Mouse (Mus musculus) hindbrain, embryonic 13.5 days (tissue): ENCODE measurements around the gene Lmtk2. TPM values are rescaled to one million over a fixed set of nuclear protein-coding genes. Genes with fewer than 3 reads are reported as not detected.

Source experiments
- ATAC-seq: fragments of 200-750 bp; cut with Nextera tagmentation; 2 replicates; pipeline ENCODE4 v1.8.0; 2017; ENCODE audit warnings: moderate TSS enrichment; ENCODE audit not compliant: low FRiP score
- H3K27ac ChIP-seq: fragments of 300-500 bp; sonication (generic); 2 replicates; pipeline ENCODE4 v1.5.1; 2015; ENCODE audit warnings: inconsistent platforms, mild to moderate bottlenecking, moderate library complexity
- H3K27me3 ChIP-seq: fragments of 300-500 bp; sonication (generic); 2 replicates; pipeline ENCODE4 v1.6.1; 2015; ENCODE audit warnings: mild to moderate bottlenecking, inconsistent platforms
- H3K36me3 ChIP-seq: fragments of 300-500 bp; sonication (generic); 2 replicates; pipeline ENCODE4 v1.6.1; 2015; ENCODE audit warnings: mild to moderate bottlenecking, inconsistent platforms
- H3K4me1 ChIP-seq: fragments of 300-500 bp; sonication (generic); replicated peaks from 2 replicates; pipeline ENCODE4 v1.6.1; 2015; ENCODE audit warnings: inconsistent platforms
- H3K4me2 ChIP-seq: fragments of 300-500 bp; sonication (generic); 2 replicates; pipeline ENCODE4 v1.6.1; 2015; ENCODE audit warnings: inconsistent platforms, mild to moderate bottlenecking, moderate library complexity
- H3K4me3 ChIP-seq: fragments of 300-500 bp; sonication (generic); 2 replicates; pipeline ENCODE4 v1.5.1; 2015; ENCODE audit warnings: mild to moderate bottlenecking, inconsistent platforms
- H3K9ac ChIP-seq: fragments of 300-500 bp; sonication (generic); 2 replicates; pipeline ENCODE4 v1.6.1; 2015; ENCODE audit warnings: mild to moderate bottlenecking, inconsistent platforms
- H3K9me3 ChIP-seq: fragments of 300-500 bp; sonication (generic); 2 replicates; pipeline ENCODE4 v1.6.1; 2016; ENCODE audit warnings: inconsistent platforms
- WGBS: fragments of 180-500 bp; shearing (Covaris S2); methylation state at CpG from one replicate; pipeline ENCODE4 v1.1.7; 2015; 5-methylcytosine and 5-hydroxymethylcytosine counted together
- polyA plus RNA-seq: library from polyadenylated mRNA; unstranded; fragments of >200 nt; fragmentation: Nextera tagmentation; extraction: Ambion mirVana; gene quantifications from 2 replicates; pipeline ENCODE4 v1.2.1, GENCODE M21; 2015

Lmtk2 gene
- polyA plus RNA-seq, 1 experiment from 2014 or later = 7.2 TPM

DNA sequence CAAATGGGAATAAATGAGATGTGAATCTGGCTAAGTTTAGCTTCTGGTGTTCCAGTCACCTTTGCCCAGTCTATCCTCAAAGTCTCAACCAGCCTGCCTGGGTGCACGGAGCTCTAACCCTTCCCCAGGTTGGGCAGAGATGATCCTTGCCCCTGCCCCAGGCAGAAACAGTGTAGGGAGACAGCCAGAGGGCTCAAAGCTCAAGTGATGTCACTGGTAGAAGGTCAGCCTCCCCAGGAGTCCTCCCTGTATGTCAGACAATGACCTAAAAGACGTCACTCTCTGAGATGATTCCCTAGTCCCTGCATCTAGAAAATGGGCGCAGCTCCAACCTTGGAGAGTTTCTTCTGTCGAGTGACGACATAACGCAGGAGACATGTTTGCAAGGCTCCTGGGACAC is 14.5 kb upstream of the Lmtk2 start:
- Histone ChIP-seq H3K27ac (no peak overlapping the region), H3K4me2 (no peak overlapping the region), H3K36me3 (no peaks in the 10 kb centered on the region), H3K27me3 (no peaks in the 10 kb centered on the region), H3K9me3 (no peaks in the 10 kb centered on the region), H3K4me1 (0 out of 2 replicates have a peak, but pooled peaks cover 2% of the 10 kb centered on the region), H3K4me3 (no peak overlapping the region), H3K9ac (no peak overlapping the region)
- WGBS = 89% methylated on average over 6 of the region's 6 CpGs
- ATAC-seq = no peak

DNA sequence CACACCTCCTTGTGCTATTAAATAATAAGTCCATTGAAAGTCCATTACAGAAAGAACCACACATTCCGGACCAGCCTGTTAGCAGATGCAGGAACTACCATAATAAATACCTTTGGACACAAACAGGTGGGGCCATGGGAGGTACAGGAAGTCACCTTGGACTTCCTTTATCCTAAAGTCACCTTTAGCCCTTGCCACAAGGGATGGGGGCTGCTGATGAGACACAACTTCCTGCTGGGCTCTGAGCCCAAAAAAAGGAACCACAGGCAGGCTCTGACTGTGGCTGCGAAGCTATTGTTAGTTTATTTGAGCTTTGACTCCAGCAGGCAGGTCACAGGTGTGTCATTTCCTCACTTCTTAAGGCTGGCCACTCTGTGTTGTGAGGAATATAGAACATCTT is 13.7 kb upstream of the Lmtk2 start:
- Histone ChIP-seq H3K27ac (no peak overlapping the region), H3K4me1 (no peaks in the 10 kb centered on the region), H3K27me3 (no peaks in the 10 kb centered on the region), H3K9me3 (no peaks in the 10 kb centered on the region), H3K4me3 (no peak overlapping the region), H3K36me3 (no peaks in the 10 kb centered on the region), H3K9ac (no peak overlapping the region), H3K4me2 (no peak overlapping the region)
- no peak for ATAC-seq
- 71% methylated on average over 2 of the region's 2 CpGs for WGBS

DNA sequence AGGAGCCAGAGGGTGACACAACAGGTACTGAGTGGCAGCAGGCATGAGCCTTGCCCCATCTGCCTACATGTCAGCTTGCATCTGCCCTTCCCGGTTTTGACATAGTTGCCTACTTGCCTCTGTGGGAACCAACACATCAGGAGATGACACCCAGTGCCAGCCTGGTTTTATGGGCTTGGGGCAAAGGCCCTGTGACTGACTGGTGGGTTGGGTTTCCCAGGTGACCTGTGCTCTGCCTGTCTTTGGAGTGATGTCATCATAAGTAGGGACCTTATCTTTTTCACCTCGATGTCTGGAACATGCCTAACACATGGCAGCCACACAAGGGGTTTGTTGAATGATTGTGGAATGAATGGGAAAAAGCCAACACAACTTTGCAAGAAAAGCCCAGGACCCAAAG is 11.9 kb upstream of the Lmtk2 start:
- Histone ChIP-seq H3K4me1 (no peaks in the 10 kb centered on the region), H3K9me3 (no peaks in the 10 kb centered on the region), H3K4me2 (no peak overlapping the region), H3K9ac (no peak overlapping the region), H3K4me3 (no peak overlapping the region), H3K27me3 (no peaks in the 10 kb centered on the region), H3K27ac (no peak overlapping the region), H3K36me3 (no peaks in the 10 kb centered on the region)
- 84% methylated on average over 2 of the region's 2 CpGs for WGBS
- no peak for ATAC-seq

DNA sequence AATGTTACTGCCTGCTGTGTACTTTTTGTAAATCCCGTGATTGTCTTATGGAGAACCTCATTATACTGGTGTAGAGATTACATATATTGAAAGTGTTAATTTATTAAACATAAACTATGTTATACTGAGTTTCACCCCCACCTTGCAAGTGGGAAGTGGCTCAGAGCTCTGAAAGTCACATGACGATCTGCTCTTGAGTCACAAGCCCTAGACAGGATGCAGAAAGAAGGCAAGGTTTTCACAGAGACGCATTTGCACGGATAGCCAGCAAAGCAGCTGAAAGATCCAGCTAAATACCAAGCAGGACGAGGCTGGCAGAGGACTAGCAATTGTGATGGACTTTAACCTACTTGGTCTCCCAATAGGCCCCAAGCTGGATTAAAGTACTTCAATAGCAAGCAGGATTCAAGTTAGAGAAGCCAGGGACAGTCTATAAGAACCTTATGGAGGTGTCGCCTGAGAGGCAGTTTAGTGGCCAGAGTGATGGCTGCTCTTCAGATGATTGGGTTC is 4.7 kb upstream of the Lmtk2 start:
- 81% methylated on average over 6 of the region's 6 CpGs for WGBS
- no peaks in the 10 kb centered on the region for H3K9me3 ChIP-seq
- ATAC-seq = no peak
- H3K36me3 ChIP-seq = no peaks in the 10 kb centered on the region
- H3K4me1 ChIP-seq = peaks cover 3% of the 10 kb centered on the region; the same call in 1 of the 2 replicates
- H3K27ac ChIP-seq = no peak overlapping the region
- no peak overlapping the region for H3K4me3 ChIP-seq
- no peak overlapping the region for H3K9ac ChIP-seq
- H3K4me2 ChIP-seq = no peak overlapping the region
- H3K27me3 ChIP-seq = 0 out of 2 replicates have a peak, but pooled peaks cover 5% of the 10 kb centered on the region

DNA sequence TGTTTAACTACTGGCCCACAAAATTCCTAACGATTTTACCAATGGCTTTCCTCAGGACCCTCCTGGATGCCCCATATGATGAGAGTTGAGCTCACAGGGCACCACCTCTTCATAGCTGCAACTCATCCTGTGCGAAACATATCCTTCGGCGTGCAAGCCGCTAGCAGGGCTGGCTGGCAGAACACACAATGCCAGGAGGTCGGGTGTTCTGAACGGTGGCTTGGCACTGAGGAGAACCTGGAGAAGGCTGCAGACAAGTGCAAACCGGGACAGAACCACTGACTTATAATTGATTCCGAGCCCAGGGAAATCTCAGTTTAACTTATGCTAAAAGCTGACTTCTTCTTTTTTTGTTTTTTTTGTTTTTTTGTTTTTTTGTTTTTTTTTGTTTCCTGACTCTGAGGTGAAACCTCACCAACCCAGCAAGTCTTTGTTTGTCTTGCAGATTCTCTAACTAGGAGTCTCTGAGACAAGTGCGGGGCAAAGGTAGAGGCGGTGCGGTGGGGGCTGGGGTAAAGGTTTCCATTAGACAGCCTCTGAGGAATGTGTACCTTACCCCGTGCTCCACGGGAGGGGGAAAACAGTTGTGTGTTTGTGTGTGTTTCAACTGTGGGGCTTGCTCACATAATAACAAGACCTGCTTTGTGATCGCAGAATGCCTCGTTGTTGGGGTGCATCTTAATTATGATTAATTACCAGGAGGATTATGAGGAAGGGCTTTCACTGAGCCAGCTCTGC is 2.2 kb upstream of the Lmtk2 start:
- no peak overlapping the region for H3K4me3 ChIP-seq
- 0 out of 2 replicates have a peak, but pooled peaks cover 5% of the 10 kb centered on the region for H3K27me3 ChIP-seq
- WGBS = 61% methylated on average over 16 of the region's 16 CpGs
- H3K27ac ChIP-seq = no peak overlapping the region
- no peaks in the 10 kb centered on the region for H3K9me3 ChIP-seq
- H3K36me3 ChIP-seq = no peaks in the 10 kb centered on the region
- H3K4me2 ChIP-seq = no peak overlapping the region
- peaks cover 16% of the 10 kb centered on the region for H3K4me1 ChIP-seq
- H3K9ac ChIP-seq = no peak overlapping the region
- ATAC-seq = no peak

DNA sequence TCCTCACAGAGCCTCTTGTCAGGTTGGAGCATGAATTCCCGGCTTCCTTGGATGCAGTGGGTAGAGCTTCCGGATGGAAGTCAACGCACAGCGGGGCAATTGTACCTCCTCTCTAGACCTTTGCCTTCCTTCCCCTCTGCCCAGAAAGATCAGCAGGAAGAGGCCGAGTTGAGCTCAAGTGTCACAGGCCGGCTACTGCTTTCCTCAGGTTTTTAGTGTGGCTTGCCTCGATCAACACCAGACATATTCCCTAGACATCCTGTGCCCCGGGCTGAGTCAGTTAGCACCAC is 1.7 kb upstream of the Lmtk2 start:
- no peaks in the 10 kb centered on the region for H3K36me3 ChIP-seq
- H3K27me3 ChIP-seq = 0 out of 2 replicates have a peak, but pooled peaks cover 5% of the 10 kb centered on the region
- no peak overlapping the region for H3K4me2 ChIP-seq
- ATAC-seq = no peak
- no peak overlapping the region for H3K9ac ChIP-seq
- no peak overlapping the region for H3K27ac ChIP-seq
- H3K4me3 ChIP-seq = no peak overlapping the region
- 43% methylated on average over 8 of the region's 8 CpGs for WGBS
- peaks cover 21% of the 10 kb centered on the region for H3K4me1 ChIP-seq
- H3K9me3 ChIP-seq = no peaks in the 10 kb centered on the region

DNA sequence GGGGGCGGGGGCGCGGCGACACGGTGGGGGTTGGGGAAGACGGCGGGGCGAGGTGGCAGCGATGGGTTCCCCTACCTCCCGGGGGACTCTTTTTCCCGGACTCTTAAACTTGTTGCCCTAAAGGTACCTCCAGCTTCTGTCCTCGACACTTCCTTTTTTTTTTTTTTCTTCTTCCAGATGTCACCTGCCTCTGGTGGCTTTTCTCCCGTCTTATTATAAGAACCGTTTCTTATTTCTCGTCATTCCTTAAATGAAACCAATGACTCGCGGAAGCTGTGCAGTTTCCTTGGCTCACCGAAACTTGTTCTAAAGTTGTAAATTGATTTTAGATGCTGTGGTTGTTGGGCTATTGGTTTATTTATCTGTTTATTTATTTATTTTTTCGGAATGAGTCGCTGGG is 712 bp downstream of the Lmtk2 start:
- 2% methylated on average over 18 of the region's 20 CpGs for WGBS
- H3K4me3 ChIP-seq = peak overlapping the region; percentile 98
- peak overlapping the region; percentile 96 for H3K27ac ChIP-seq
- H3K27me3 ChIP-seq = 0 out of 2 replicates have a peak, but pooled peaks cover 5% of the 10 kb centered on the region
- no peak for ATAC-seq
- H3K9me3 ChIP-seq = no peaks in the 10 kb centered on the region
- peak overlapping the region; percentile 96 for H3K9ac ChIP-seq
- no peaks in the 10 kb centered on the region for H3K36me3 ChIP-seq
- peak overlapping the region; percentile 63 for H3K4me2 ChIP-seq
- peaks cover 24% of the 10 kb centered on the region for H3K4me1 ChIP-seq

DNA sequence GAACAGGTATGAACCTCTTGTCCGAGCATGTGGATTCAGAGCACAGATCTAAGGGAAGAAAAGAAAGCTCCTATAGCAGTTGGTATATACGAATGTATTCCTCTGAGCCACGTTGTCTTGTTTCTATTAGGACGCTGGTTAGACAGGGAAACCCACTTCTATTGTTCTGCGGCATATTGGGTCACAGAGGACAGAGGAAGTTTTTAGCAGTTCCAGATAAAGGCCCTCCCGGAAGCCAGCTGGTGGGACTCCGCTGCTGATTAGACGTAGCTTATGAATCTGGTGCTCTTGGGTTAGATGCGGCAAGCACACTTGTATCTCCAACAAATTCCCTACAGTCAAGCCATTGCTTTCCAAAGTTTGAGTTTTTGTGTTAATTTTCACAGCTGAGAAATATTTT is 4.8 kb downstream of the Lmtk2 start:
- WGBS = 73% methylated on average over 9 of the region's 9 CpGs
- Histone ChIP-seq H3K27me3 (no peaks in the 10 kb centered on the region), H3K4me1 (peaks cover 20% of the 10 kb centered on the region), H3K27ac (no peak overlapping the region), H3K4me3 (no peak overlapping the region), H3K4me2 (no peak overlapping the region), H3K36me3 (no peaks in the 10 kb centered on the region), H3K9ac (no peak overlapping the region), H3K9me3 (no peaks in the 10 kb centered on the region)
- no peak for ATAC-seq

DNA sequence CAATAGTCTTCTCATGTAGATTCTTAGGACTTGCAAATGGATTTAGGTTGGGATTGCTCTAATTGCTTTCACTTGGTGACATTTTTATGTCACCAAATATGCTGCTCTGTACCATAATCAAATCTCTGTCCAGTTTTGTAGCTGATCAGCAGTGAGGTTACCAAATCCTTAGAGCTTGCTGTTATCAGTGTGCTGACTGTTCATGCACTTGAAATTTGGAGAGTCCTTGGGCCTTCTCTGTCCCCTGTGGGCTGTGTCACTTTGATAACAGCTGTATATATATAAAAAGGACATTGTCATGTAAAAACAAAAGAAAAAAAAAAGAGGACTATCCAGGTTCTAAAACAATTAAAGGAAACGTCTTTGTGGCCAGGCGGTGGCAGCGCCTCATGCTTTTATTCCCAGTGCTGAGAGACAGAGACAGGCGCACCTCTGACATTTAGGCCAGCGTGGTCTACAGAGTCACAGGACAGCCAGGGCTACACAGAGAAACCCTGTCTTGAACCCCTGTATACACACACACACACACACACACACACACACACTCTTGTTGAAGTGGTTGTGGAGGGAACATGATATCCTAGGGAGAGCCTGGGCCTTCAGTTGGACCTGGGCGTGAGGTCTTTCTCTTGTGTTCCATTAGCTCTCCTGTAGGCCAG is 5.4 kb downstream of the Lmtk2 start:
- no peaks in the 10 kb centered on the region for H3K27me3 ChIP-seq
- H3K36me3 ChIP-seq = no peaks in the 10 kb centered on the region
- H3K9me3 ChIP-seq = no peaks in the 10 kb centered on the region
- peaks cover 20% of the 10 kb centered on the region for H3K4me1 ChIP-seq
- no peak overlapping the region for H3K9ac ChIP-seq
- WGBS = 64% methylated on average over 6 of the region's 6 CpGs
- H3K4me3 ChIP-seq = no peak overlapping the region
- no peak overlapping the region for H3K4me2 ChIP-seq
- no peak for ATAC-seq
- H3K27ac ChIP-seq = no peak overlapping the region

DNA sequence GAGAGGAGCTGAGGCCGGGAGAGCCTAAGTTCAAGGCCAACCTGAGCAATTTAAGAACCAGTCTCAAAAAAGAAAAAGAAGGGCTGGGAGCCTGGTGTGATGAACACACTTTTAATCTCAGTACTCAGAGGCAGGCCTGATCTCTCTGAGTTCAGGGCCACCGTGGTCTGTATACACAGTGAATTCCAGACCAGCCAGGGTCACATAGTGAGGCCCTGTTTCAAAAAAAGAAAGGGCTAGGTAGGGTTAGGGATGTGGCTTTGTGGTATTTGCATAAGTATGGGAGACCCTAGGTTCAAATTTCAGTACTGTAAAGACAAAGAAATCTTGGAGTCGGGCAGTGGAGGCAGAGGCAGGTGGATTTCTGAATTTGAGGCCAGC is 5.9 kb downstream of the Lmtk2 start:
- no peak for ATAC-seq
- H3K27me3 ChIP-seq = no peaks in the 10 kb centered on the region
- no peaks in the 10 kb centered on the region for H3K9me3 ChIP-seq
- no peak overlapping the region for H3K9ac ChIP-seq
- H3K36me3 ChIP-seq = no peaks in the 10 kb centered on the region; the same call in 1 of the 2 replicates
- H3K4me3 ChIP-seq = no peak overlapping the region
- H3K4me1 ChIP-seq = peaks cover 19% of the 10 kb centered on the region
- no peak overlapping the region for H3K4me2 ChIP-seq
- WGBS = 88% methylated on average over 3 of the region's 3 CpGs
- no peak overlapping the region for H3K27ac ChIP-seq

DNA sequence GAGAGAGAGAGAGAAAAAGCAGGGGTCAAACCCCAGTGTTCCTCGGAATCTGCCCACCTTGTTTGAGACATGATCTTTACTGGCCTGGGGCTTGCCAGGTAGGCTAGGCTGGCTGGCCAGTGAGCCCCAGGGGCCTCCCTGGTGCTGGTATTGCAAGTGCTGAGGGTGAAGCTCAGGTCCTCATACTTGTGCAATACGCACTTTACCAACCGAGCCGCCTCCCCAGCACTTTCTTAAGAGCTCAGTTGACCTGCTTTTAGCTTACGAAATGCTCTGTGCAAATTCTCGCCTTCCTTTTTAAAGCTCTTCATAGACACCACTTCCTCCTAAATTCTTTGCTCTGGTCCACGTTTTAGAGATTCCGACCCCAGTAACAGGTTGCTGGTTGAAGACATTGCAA is 9.0 kb downstream of the Lmtk2 start:
- H3K36me3 ChIP-seq = no peaks in the 10 kb centered on the region; the same call in 1 of the 2 replicates
- H3K4me3 ChIP-seq = no peak overlapping the region
- no peak overlapping the region for H3K4me2 ChIP-seq
- H3K27me3 ChIP-seq = no peaks in the 10 kb centered on the region
- no peak for ATAC-seq
- no peaks in the 10 kb centered on the region for H3K9me3 ChIP-seq
- peaks cover 9% of the 10 kb centered on the region for H3K4me1 ChIP-seq
- H3K27ac ChIP-seq = no peak overlapping the region
- WGBS = 95% methylated on average over 8 of the region's 8 CpGs
- no peak overlapping the region for H3K9ac ChIP-seq

DNA sequence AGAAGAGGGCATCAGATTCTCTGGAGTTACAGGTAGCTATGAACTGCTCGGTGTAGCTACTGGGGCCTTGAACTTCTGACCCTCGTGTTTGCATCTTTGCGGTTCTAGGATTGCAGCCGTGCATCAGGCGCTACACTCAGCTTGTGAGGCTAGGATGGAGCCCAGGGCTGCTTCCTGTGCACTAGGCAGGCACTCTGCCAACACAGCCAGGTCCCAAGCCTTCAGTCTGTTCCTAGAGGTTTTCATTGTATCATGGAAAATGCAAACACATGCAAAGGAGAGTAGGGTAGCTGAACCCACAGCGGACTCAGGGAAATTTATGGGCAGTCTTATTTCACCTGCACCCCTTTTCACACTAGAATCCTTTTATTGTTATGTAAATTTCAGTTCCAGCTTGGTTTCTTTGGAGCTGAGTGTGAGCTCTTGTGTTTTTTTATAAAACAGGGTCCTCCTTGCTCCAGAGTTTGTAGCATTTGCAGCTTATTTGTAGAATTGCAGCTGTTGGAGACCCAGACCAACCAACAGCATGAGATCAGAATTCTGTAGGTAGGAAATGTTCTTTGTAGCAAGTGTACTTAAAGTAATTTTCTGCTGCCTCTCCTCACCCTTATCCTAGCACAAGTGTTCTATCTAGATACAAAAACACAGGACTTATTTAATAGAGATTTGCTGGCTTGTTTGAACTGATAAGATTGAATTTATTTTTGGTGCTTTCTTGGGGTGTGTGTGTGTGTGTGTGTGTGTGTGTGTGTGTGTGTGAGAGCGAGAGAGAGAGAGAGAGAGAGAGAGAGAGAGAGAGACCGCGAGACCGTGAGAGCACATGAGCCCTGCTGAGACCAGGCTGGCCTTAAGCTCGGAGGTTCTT is 12.6 kb downstream of the Lmtk2 start:
- Histone ChIP-seq H3K9me3 (no peaks in the 10 kb centered on the region), H3K27ac (no peak overlapping the region), H3K9ac (no peak overlapping the region), H3K36me3 (no peaks in the 10 kb centered on the region; the same call in 1 of the 2 replicates), H3K4me1 (peaks cover 7% of the 10 kb centered on the region), H3K4me3 (no peak overlapping the region), H3K4me2 (no peak overlapping the region), H3K27me3 (no peaks in the 10 kb centered on the region)
- WGBS = 66% methylated on average over 8 of the region's 11 CpGs
- no peak for ATAC-seq
